Mouse (Mus musculus): Measurements from ENCODE around the gene Capza1.

DNA sequence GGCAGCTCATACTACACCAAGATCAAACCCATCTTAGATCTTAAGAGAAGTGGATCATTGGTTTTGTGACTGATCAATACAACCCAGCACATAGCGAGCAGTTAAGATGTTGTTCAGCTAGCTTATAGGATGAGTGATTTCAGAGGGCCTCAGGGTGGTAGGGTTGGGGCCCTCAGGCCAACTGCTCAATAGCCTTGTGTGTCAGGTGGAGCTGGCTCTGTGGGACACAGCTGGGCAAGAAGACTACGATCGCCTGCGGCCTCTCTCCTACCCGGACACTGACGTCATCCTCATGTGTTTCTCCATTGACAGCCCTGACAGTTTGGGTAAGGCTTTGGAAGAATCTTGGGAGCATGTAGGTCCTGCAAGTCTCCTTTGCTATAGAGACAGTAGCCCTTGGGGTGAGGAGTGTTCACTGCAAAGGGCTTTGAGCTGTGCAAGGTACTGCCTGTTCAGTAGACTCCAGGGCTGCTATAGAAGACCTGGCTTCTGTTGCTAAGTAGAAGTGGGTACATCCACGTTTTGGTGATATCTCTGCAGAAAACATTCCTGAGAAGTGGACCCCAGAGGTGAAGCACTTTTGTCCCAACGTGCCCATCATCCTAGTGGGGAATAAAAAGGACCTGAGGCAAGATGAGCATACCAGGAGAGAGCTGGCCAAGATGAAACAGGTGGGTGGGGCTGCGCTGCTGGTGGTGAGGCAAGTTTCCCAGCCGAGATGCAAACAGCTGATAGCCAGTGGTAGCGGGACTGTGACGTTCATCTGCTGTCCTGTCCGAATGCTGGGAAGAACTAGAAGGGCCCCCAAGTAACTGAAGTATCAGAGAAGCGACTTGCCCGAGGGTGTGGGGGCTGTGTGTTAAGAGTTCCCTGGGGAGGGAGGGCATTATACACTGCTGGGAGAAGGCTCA, 71.7 kb downstream of the Capza1 start:
- peak; percentile 5 for TF ChIP-seq POLR2A (IDR thresholded peaks at IDR 0.05; ENCODE audit: insufficient read length, low read depth)
- no peak for TF ChIP-seq USF1 (IDR thresholded peaks at IDR 0.05; ENCODE audit: low read depth)
- no peak for TF ChIP-seq CEBPB (IDR thresholded peaks at IDR 0.05; ENCODE audit: insufficient read depth, poor library complexity, severe bottlenecking)
- no peak for TF ChIP-seq MAX (IDR thresholded peaks at IDR 0.05; ENCODE audit: low read depth)
- peak in 1 of 3 experiments; percentile 40 for TF ChIP-seq MYOG (IDR thresholded peaks at IDR 0.05; ENCODE audit: control insufficient read depth in 1 of 3, insufficient read depth in 1 of 3, insufficient read length in 2 of 3, low read depth in 2 of 3)
- TF ChIP-seq TCF12 (IDR thresholded peaks at IDR 0.05; ENCODE audit: insufficient read depth, poor library complexity, severe bottlenecking) = no peak
- TF ChIP-seq POLR2AphosphoS2 (IDR thresholded peaks at IDR 0.05; ENCODE audit: insufficient read length, low read depth) = peak; percentile 38
- TF ChIP-seq E2F4 (IDR thresholded peaks at IDR 0.05; ENCODE audit: insufficient read depth) = no peak
- TF ChIP-seq MYOD1 (IDR thresholded peaks at IDR 0.05; ENCODE audit: control insufficient read depth in 1 of 3, insufficient read length in 2 of 3, low read depth in 2 of 3) = peak in 1 of 3 experiments; percentile 23
- TF ChIP-seq SRF (IDR thresholded peaks at IDR 0.05; ENCODE audit: control insufficient read depth, insufficient read length, low read depth) = no peak
- no peak for TF ChIP-seq TCF3 (IDR thresholded peaks at IDR 0.05; ENCODE audit: insufficient read length, low read depth)
- TF ChIP-seq REST (IDR thresholded peaks at IDR 0.05; ENCODE audit: insufficient read depth, insufficient read length) = no peak

Measured in myocyte (in vitro differentiated cells).